Comparison of ENCODE assay signal across 8 mouse cellular contexts in the genomic region with DNA sequence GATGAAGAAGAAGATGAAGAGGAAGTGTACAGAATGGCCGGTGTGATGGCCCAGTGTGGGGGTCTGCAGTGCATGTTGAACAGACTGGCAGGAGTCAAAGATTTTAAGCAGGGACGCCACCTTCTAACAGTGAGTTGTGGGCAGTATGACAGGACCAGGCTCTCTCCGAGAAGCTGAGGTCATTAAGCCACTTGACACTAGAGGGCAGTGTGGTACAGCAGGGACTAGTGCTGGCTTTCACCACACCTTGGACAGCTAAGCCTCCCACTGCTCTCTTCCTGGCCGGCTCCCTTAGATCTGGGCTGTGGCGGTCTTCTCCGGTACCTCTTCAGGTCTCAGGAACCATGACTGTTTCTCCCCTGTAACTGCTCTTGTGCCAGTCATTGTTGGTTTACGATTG.
DNase-seq lines count a peak whose midpoint lies in the region; ATAC-seq and TF ChIP-seq lines count a peak whose summit lies in the region.

No protein-coding gene starts in this region.

- DNase-seq in adipocyte (ENCODE audit: low spot score): peak; percentile 81
- DNase-seq in cerebellum, postnatal 36 days: peak; percentile 89 to 96
- DNase-seq in gastrocnemius, postnatal 10 days: peak; percentile 80
- peak; percentile 78 to 84 for DNase-seq in left cerebral cortex, adult 2 months (ENCODE audit: extremely low spot score in 1 of 2, low spot score in 2 of 2)
- peak; percentile 77 for DNase-seq in right cerebral cortex, postnatal 14 days
- DNase-seq in urinary bladder, postnatal 36 days (ENCODE audit: low spot score in 2 of 2): peak; percentile 64 to 71

- H3K4me3 ChIP-seq in left cerebral cortex, adult 2 months: no peak overlapping the region

- TF ChIP-seq CTCF in left cerebral cortex, adult 2 months (IDR thresholded peaks at IDR 0.05): peak; percentile 91

- no peak overlapping the region for H3K27ac ChIP-seq in left cerebral cortex, adult 2 months

- ATAC-seq in inflammation-experienced regulatory T-cells, adult 6 months: peak; percentile 58
- peak; percentile 99 for ATAC-seq in megakaryocyte progenitor cell, adult 5-6 weeks (replicated peaks; ENCODE audit: poor library complexity)

- intact Hi-C loops in left cerebral cortex, adult 2 months (cut with DNase I): loop anchor here (1.0 to 2.0 kb wide), 3 partner anchors 104 to 166 kb away; no protein-coding TSS in a partner anchor
